Mouse (Mus musculus) embryonic fibroblast, embryonic 13.5 days (primary cell): ENCODE measurements at regions not wholly inside any gene's neighbourhood (a gene's known extent, or its start where the extent isn't known, plus 50 kb on each side); places are given as distances from the start of the nearest gene placed in this dataset.

Experiments
- CTCF ChIP-seq: IDR thresholded peaks from 2 replicates; pipeline ENCODE4 v1.5.1; 2011; ENCODE audit warnings: mild to moderate bottlenecking, control low read depth, low read length, moderate library complexity, borderline replicate concordance; ENCODE audit not compliant: insufficient read depth
- POLR2A ChIP-seq: IDR thresholded peaks from 2 replicates; pipeline ENCODE4 v1.6.1; 2011; ENCODE audit warnings: low read depth, mild to moderate bottlenecking, control low read depth, low read length, moderate library complexity

GRCm38 (mm10) chr17:7623392-7623791 lies 203.7 kb downstream of the Fndc1 start:
- TF ChIP-seq POLR2A, result no peak
- TF ChIP-seq CTCF, result no peak
